Mouse (Mus musculus) adipose tissue, adult 10 weeks (tissue): ENCODE results near the gene Nol4l. TPM values are rescaled to one million over a fixed set of nuclear protein-coding genes. Genes with fewer than 3 reads are reported as not detected.

Source experiments
- polyA plus RNA-seq: library from polyadenylated mRNA; stranded (reverse); fragments of 350-450 nt; fragmentation: Illumina TruSeq; extraction: RNeasy Lipid Tissue Mini Kit (QIAGEN cat#74804); gene quantifications from one replicate; pipeline ENCODE4 v1.2.3, GENCODE M21; 2014; ENCODE audit warnings: low read depth, low replicate concordance

Gene Nol4l
- 21.3 TPM for polyA plus RNA-seq

DNA sequence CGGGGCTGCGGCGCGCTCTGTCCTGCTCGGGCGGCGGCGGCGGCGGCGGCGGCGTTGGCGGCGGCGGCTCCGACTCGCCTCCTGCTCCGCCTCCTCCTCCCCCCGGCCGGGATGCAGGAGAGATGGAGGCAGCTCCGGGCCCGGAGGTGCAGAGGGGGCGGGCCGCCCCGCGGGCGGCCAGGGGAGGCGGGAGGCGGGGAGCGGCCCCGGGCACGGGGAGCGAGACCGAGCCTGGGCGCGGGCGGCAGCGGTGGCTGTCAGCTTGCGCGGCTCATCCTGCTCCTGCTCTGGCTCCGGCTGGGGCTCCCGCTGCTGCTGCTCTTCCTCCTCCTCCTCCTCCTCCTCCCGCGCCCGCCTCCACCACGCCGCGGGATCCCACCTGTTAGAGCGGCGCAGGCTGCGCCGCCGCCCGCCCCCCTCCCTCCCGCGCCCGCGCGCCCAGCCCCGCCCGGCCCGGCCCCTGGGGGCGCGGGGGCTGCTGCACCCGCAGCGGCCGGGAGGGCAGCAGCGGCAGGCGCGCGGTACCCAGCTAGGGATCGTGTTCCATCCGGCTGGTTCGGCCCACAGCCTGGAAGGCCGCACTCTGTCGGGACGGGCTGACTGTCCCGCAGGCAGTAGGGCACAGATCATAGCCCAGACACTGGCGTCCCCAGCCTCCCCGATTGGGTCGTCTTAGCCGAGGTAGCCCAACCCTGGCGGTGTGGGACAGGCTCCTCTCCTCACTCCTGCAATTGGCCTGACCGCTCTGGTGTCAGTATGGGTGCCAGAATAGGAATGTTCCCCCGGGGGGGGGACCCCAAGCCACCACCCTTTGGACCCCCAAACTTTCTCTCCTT, at the start of gene Nol4l:
Gene Nol4l (minus strand): TSS at position 41 of the 836 bp plus-strand sequence.

DNA sequence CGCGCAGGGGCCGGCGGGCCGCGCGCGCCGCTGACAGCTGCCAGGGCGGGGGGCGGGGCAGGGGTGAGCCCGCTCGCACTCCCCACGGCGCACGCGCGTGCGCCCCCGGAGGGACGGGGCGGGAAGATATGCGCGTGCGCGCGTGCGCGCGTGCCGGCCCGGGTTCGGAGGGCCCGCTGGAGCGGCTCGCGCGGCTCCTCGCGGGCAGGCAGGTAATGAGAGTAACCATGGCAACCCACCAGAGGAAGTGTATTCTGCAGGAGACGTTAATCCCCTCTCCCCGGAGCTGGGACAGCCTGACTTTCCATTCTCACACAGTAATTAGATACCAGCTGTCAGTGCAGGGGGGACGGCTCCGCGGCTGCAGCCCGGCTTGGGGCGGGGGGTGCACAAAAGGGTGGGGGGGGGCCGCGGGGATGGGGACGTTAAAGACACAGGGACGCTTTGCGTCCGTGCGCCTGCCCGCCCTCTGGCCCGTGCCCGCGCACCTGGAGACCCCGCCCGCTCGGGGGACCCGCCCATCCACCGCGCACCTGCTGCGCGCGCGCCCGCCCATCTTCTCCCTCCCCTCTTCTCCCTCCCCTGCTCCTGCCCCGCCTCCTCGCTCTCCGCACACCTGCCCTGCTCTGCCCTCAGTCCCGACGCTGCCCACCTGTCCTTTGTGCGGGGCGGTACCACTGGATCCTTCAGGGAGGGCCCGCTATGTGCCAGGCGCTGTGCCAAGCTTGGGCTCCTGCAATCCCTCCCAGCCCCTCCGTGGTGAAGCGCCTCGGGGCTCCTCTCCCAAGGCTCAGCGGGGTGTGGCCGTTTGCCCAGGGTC, 37.0 kb downstream of the Nol4l start, which contains the start of gene 4930404H24Rik:
Gene 4930404H24Rik (plus strand): TSS at position 218 of the 820 bp plus-strand sequence.

Other genes starting within 250 kb of the Nol4l start
- gene Kif3b, start 238.6 kb downstream of the Nol4l start, polyA plus RNA-seq = 17.4 TPM
- gene Asxl1, start 184.1 kb downstream of the Nol4l start, polyA plus RNA-seq = 18.3 TPM
- gene 4930404H24Rik, start 37.2 kb downstream of the Nol4l start, polyA plus RNA-seq = not detected
- 32.0 TPM for gene Commd7, start 102.8 kb upstream of the Nol4l start, polyA plus RNA-seq
- 1.9 TPM for gene Dnmt3b, start 119.5 kb upstream of the Nol4l start, polyA plus RNA-seq
- gene Dnmt3c, start 166.7 kb upstream of the Nol4l start, polyA plus RNA-seq = not detected
- 52.0 TPM for gene Mapre1, start 211.3 kb upstream of the Nol4l start, polyA plus RNA-seq
- gene Efcab8, start 250.0 kb upstream of the Nol4l start, polyA plus RNA-seq = 1.8 TPM